ENCODE assay signal across 8 mouse cellular contexts in genomic region chr6:127853771-127854687, GRCm38 (mm10). TPM values are rescaled to one million over a fixed set of nuclear protein-coding genes. Genes with fewer than 3 reads are reported as not detected.
DNase-seq lines count a peak whose midpoint lies in the region; ATAC-seq lines count a peak whose summit lies in the region.

No protein-coding gene starts in this region.

- no peak overlapping the region for H3K9ac ChIP-seq in kidney, embryonic 16.5 days (replicated peaks; ENCODE audit: low read length)
- H3K9ac ChIP-seq in forebrain, embryonic 15.5 days (replicated peaks) = no peak overlapping the region
- 0 out of 2 replicates have a peak overlapping the region, but pooled peaks have one; percentile 18 for H3K9ac ChIP-seq in limb, embryonic 11.5 days (ENCODE audit: low read length)

- H3K9me3 ChIP-seq in kidney, embryonic 16.5 days (ENCODE audit: low read length) = no peaks in the 10 kb centered on the region
- no peaks in the 10 kb centered on the region for H3K9me3 ChIP-seq in forebrain, embryonic 15.5 days
- H3K9me3 ChIP-seq in limb, embryonic 11.5 days (ENCODE audit: control insufficient read depth, low read length) = no peaks in the 10 kb centered on the region

- no peak for DNase-seq in kidney, adult 18-20 months
- peak; percentile 55 for DNase-seq in limb, embryonic 11.5 days (ENCODE audit: low spot score)
- peak; percentile 41 for DNase-seq in retina, adult 2 months (ENCODE audit: low read depth, low spot score)
- no peak for DNase-seq in ovary, postnatal 36 days (ENCODE audit: low spot score)
- DNase-seq in right cerebral cortex, postnatal 25 days = no peak
- no peak for DNase-seq in right cerebral cortex, postnatal 36 days (ENCODE audit: low spot score in 2 of 2)

- 23% methylated on average over 16 of the region's 16 CpGs for WGBS in kidney, embryonic 16.5 days
- 16% methylated on average over 16 of the region's 16 CpGs for whole genome bisulfite sequencing in forebrain, embryonic 15.5 days
- WGBS in limb, embryonic 11.5 days = 18% methylated on average over 16 of the region's 16 CpGs

- no peak overlapping the region for H3K4me3 ChIP-seq in kidney, embryonic 16.5 days (ENCODE audit: low read length)
- no peak overlapping the region for H3K4me3 ChIP-seq in forebrain, embryonic 15.5 days
- H3K4me3 ChIP-seq in limb, embryonic 11.5 days (ENCODE audit: low read depth, low read length) = no peak overlapping the region

- no peaks in the 10 kb centered on the region for H3K27me3 ChIP-seq in kidney, embryonic 16.5 days (ENCODE audit: insufficient read depth, low read length)
- H3K27me3 ChIP-seq in forebrain, embryonic 15.5 days = no peaks in the 10 kb centered on the region
- H3K27me3 ChIP-seq in limb, embryonic 11.5 days (ENCODE audit: control insufficient read depth, insufficient read depth, low read length) = no peaks in the 10 kb centered on the region

- no peak for ATAC-seq in kidney, embryonic 16.5 days (ENCODE audit: low FRiP score, low TSS enrichment)
- 0 out of 2 replicates have a peak, but pooled peaks have one; percentile 15 for ATAC-seq in forebrain, embryonic 15.5 days (replicated peaks)
- peak; percentile 22; the same call in 1 of the 2 replicates for ATAC-seq in limb, embryonic 11.5 days (ENCODE audit: insufficient number of reproducible peaks, low FRiP score, low TSS enrichment, low read depth)

- no peaks in the 10 kb centered on the region for H3K36me3 ChIP-seq in kidney, embryonic 16.5 days (ENCODE audit: insufficient read depth, low read length)
- H3K36me3 ChIP-seq in forebrain, embryonic 15.5 days = no peaks in the 10 kb centered on the region
- H3K36me3 ChIP-seq in limb, embryonic 11.5 days (ENCODE audit: control insufficient read depth, insufficient read depth, low read length) = no peaks in the 10 kb centered on the region

- H3K4me1 ChIP-seq in kidney, embryonic 16.5 days (ENCODE audit: insufficient read depth, low read length) = peaks cover 5% of the 10 kb centered on the region; the same call in 1 of the 2 replicates
- peaks cover 27% of the 10 kb centered on the region for H3K4me1 ChIP-seq in forebrain, embryonic 15.5 days
- H3K4me1 ChIP-seq in limb, embryonic 11.5 days (ENCODE audit: control insufficient read depth, insufficient read depth, low read length) = peaks cover 28% of the 10 kb centered on the region

- H3K4me2 ChIP-seq in kidney, embryonic 16.5 days (replicated peaks; ENCODE audit: low read depth, low read length) = peak overlapping the region; percentile 17
- no peak overlapping the region for H3K4me2 ChIP-seq in forebrain, embryonic 15.5 days (replicated peaks)
- peak overlapping the region; percentile 17; the same call in 1 of the 2 replicates for H3K4me2 ChIP-seq in limb, embryonic 11.5 days (ENCODE audit: low read depth, severe bottlenecking)

- no peak overlapping the region; the same call in 1 of the 2 replicates for H3K27ac ChIP-seq in kidney, embryonic 16.5 days (ENCODE audit: low read length)
- H3K27ac ChIP-seq in forebrain, embryonic 15.5 days (replicated peaks) = peak overlapping the region; percentile 15; the same call in 1 of the 2 replicates
- peak overlapping the region; percentile 68 for H3K27ac ChIP-seq in limb, embryonic 11.5 days (replicated peaks; ENCODE audit: low read depth, low read length)

RNA-seq across cellular contexts. Expression of gene Tspan11, which starts 33.4 kb away (rescaled TPM):
- polyA plus RNA-seq in kidney, embryonic 16.5 days (2015; fragmentation: Nextera tagmentation; extraction: Ambion mirVana) = 7.8 and 7.9 TPM in 2 replicates
- 10.8 and 11.8 TPM in 2 replicates for polyA plus RNA-seq in forebrain, embryonic 15.5 days (2015; fragmentation: Nextera tagmentation; extraction: Ambion mirVana)
- polyA plus RNA-seq in limb, embryonic 11.5 days (2014; fragmentation: Nextera tagmentation; extraction: Ambion mirVana) = 13.6 and 13.7 TPM in 2 replicates

Comparison
In these comparisons a context has a peak if more than half of its experiments do, and no peak if none do; other contexts are left out.
1. DNase-seq: peak in limb, embryonic 11.5 days (single experiment) and retina, adult 2 months (single experiment); none in kidney, adult 18-20 months (single experiment), ovary, postnatal 36 days (single experiment), right cerebral cortex, postnatal 25 days (single experiment) and right cerebral cortex, postnatal 36 days (0 of 2).